Mouse (Mus musculus) heart, embryonic 13.5 days (tissue): ENCODE measurements around the gene Ebi3. TPM values are rescaled to one million over a fixed set of nuclear protein-coding genes. Genes with fewer than 3 reads are reported as not detected.

ENCODE experiments used
- ATAC-seq: fragments of 200-750 bp; cut with Nextera tagmentation; 2 replicates; pipeline ENCODE4 v1.8.0; 2017; ENCODE audit warnings: moderate TSS enrichment; ENCODE audit not compliant: insufficient number of reproducible peaks, low FRiP score, low TSS enrichment; ENCODE audit errors: extremely low read depth
- H3K27ac ChIP-seq: fragments of 300-500 bp; sonication (generic); replicated peaks from 2 replicates; pipeline ENCODE4 v1.5.1; 2015; ENCODE audit warnings: moderate library complexity, mild to moderate bottlenecking, inconsistent platforms
- H3K27me3 ChIP-seq: fragments of 300-500 bp; sonication (generic); replicated peaks from 2 replicates; pipeline ENCODE4 v1.6.1; 2015; ENCODE audit warnings: mild to moderate bottlenecking, inconsistent platforms
- H3K36me3 ChIP-seq: fragments of 300-500 bp; sonication (generic); 2 replicates; pipeline ENCODE4 v1.6.1; 2015; ENCODE audit warnings: mild to moderate bottlenecking, inconsistent platforms
- H3K4me1 ChIP-seq: fragments of 300-500 bp; sonication (generic); 2 replicates; pipeline ENCODE4 v1.6.1; 2015; ENCODE audit warnings: inconsistent platforms
- H3K4me2 ChIP-seq: fragments of 300-500 bp; sonication (generic); 2 replicates; pipeline ENCODE4 v1.6.1; 2015; ENCODE audit warnings: inconsistent platforms, mild to moderate bottlenecking, moderate library complexity
- H3K4me3 ChIP-seq: fragments of 300-500 bp; sonication (generic); 2 replicates; pipeline ENCODE4 v1.5.1; 2015; ENCODE audit warnings: moderate library complexity, mild to moderate bottlenecking, inconsistent platforms
- H3K9ac ChIP-seq: fragments of 300-500 bp; sonication (generic); 2 replicates; pipeline ENCODE4 v1.6.1; 2015; ENCODE audit warnings: inconsistent platforms, mild to moderate bottlenecking, moderate library complexity
- H3K9me3 ChIP-seq: fragments of 300-500 bp; sonication (generic); 2 replicates; pipeline ENCODE4 v1.6.1; 2016; ENCODE audit warnings: inconsistent platforms
- WGBS: fragments of 180-500 bp; shearing (Covaris S2); methylation state at CpG from one replicate; pipeline ENCODE4 v1.1.7; 2015; ENCODE audit warnings: mixed read lengths; 5-methylcytosine and 5-hydroxymethylcytosine counted together
- polyA plus RNA-seq: library from polyadenylated mRNA; unstranded; fragments of >200 nt; fragmentation: Nextera tagmentation; extraction: Ambion mirVana; gene quantifications from 2 replicates; pipeline ENCODE4 v1.2.1, GENCODE M21; 2015

The Ebi3 gene
- polyA plus RNA-seq, 1 experiment from 2014 or later: 1.3 TPM

- Histone ChIP-seq H3K4me2 (peak overlapping the region; percentile 74), H3K27me3 (peaks cover 5% of the 10 kb centered on the region; the same call in 1 of the 2 replicates), H3K9me3 (peaks cover 6% of the 10 kb centered on the region; the same call in 1 of the 2 replicates), H3K4me1 (peaks cover 10% of the 10 kb centered on the region), H3K36me3 (peaks cover 15% of the 10 kb centered on the region), H3K27ac (peak overlapping the region; percentile 96), H3K9ac (peak overlapping the region; percentile 82), H3K4me3 (peak overlapping the region; percentile 61)
- no peak for ATAC-seq
- WGBS: 29% methylated on average over 5 of the region's 5 CpGs
These were observed 6.7 kb upstream of the Ebi3 start for GRCm38 (mm10) chr17:55945696-55946095.

GRCm38 (mm10) chr17:55948647-55949046, 3.8 kb upstream of the Ebi3 start:
- peaks cover 25% of the 10 kb centered on the region for H3K27me3 ChIP-seq
- H3K9ac ChIP-seq: no peak overlapping the region
- no peak overlapping the region for H3K4me2 ChIP-seq
- no peak overlapping the region for H3K4me3 ChIP-seq
- H3K4me1 ChIP-seq: peaks cover 10% of the 10 kb centered on the region
- 70% methylated on average over 4 of the region's 4 CpGs for WGBS
- H3K27ac ChIP-seq: no peak overlapping the region
- H3K9me3 ChIP-seq: no peaks in the 10 kb centered on the region
- no peaks in the 10 kb centered on the region for H3K36me3 ChIP-seq
- ATAC-seq: no peak

DNA sequence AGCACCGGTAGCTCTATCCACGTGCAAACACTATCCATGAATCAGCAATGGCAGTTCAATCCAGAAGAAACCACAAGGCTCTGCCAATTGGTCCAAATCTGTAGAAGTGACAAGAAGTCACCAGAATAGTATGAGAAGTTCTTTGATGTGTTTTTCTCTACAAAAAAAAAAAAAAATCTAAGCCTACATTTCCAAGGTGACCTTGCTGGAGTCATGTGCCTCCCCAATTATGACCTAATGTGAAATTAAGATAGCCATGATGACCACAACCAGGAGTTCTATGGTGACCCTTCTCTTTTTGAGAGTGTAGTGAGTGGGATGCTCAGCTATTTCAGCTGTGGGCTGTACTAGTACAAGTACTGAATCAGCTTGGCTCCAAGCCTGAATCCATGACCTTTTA, 3.0 kb upstream of the Ebi3 start, which contains the start of gene Zfp119b:
TSS of gene Zfp119b (minus strand) at position 101 of the 400 bp plus-strand sequence.
- Histone ChIP-seq H3K4me1 (peaks cover 8% of the 10 kb centered on the region), H3K4me3 (no peak within 1 kb of the TSS), H3K9me3 (no peaks in the 10 kb centered on the region), H3K27ac (no peak within 1 kb of the TSS), H3K9ac (no peak within 1 kb of the TSS), H3K4me2 (no peak within 1 kb of the TSS), H3K27me3 (peaks cover 33% of the 10 kb centered on the region), H3K36me3 (no peaks in the 10 kb centered on the region)
- no peak for ATAC-seq
- WGBS: 76% methylated on average over 2 of the region's 2 CpGs

GRCm38 (mm10) chr17:55950601-55951000, 1.8 kb upstream of the Ebi3 start:
- H3K27me3 ChIP-seq: peaks cover 45% of the 10 kb centered on the region
- no peak overlapping the region for H3K27ac ChIP-seq
- no peak overlapping the region for H3K9ac ChIP-seq
- ATAC-seq: no peak
- WGBS: 69% methylated on average over 9 of the region's 9 CpGs
- no peak overlapping the region for H3K4me2 ChIP-seq
- H3K36me3 ChIP-seq: no peaks in the 10 kb centered on the region
- peaks cover 4% of the 10 kb centered on the region for H3K4me1 ChIP-seq
- no peaks in the 10 kb centered on the region for H3K9me3 ChIP-seq
- H3K4me3 ChIP-seq: no peak overlapping the region

DNA sequence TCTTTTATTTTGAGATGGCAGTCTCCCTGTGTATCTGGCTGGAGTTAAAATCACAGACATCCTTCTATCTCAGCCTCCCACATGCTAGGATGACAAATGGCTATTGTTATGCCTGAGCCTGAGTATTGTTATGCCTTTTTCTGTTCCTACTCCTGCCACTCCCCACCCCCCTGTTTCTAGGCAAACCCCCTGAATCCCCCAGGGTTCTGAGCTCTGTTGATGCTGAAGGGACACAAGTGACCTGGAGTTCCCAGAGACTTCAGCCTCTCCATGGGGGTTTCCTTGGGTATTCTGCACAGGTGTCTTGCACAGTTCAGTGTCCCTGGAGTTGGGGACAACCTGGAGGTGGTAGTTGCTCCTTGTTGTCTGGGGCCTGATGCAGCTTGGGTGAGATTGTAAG, 399 bp upstream of the Ebi3 start:
- peaks cover 9% of the 10 kb centered on the region for H3K4me1 ChIP-seq
- no peak for ATAC-seq
- no peak overlapping the region for H3K4me2 ChIP-seq
- no peak overlapping the region for H3K27ac ChIP-seq
- peaks cover 54% of the 10 kb centered on the region for H3K27me3 ChIP-seq
- H3K36me3 ChIP-seq: no peaks in the 10 kb centered on the region
- no peaks in the 10 kb centered on the region for H3K9me3 ChIP-seq
- H3K9ac ChIP-seq: no peak overlapping the region
- H3K4me3 ChIP-seq: no peak overlapping the region

GRCm38 (mm10) chr17:55953751-55954150, 1.3 kb downstream of the Ebi3 start:
- H3K27me3 ChIP-seq: peaks cover 54% of the 10 kb centered on the region
- H3K4me2 ChIP-seq: no peak overlapping the region
- peaks cover 20% of the 10 kb centered on the region for H3K4me1 ChIP-seq
- no peak for ATAC-seq
- no peak overlapping the region for H3K4me3 ChIP-seq
- H3K36me3 ChIP-seq: no peaks in the 10 kb centered on the region
- WGBS: 66% methylated on average over 6 of the region's 6 CpGs
- no peaks in the 10 kb centered on the region for H3K9me3 ChIP-seq
- H3K9ac ChIP-seq: no peak overlapping the region
- H3K27ac ChIP-seq: no peak overlapping the region

DNA sequence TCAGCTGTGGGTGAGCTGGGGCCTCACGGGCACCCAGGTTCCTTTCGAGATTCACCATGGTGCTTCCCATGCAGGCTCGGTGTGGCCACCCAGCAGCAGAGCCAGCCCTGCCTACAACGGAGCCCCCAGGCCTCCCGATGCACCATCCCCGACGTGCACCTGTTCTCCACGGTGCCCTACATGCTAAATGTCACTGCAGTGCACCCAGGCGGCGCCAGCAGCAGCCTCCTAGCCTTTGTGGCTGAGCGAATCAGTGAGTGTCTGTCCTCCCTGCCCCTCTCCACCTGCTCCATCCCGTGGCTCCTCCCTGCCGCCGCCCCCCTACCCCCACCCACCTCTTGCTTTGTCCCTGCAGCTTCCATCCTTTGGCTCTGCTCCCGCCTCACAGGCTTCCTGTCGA, 1.8 kb downstream of the Ebi3 start:
- 31% methylated on average over 16 of the region's 16 CpGs for WGBS
- Histone ChIP-seq H3K4me1 (peaks cover 20% of the 10 kb centered on the region), H3K36me3 (no peaks in the 10 kb centered on the region), H3K27ac (no peak overlapping the region), H3K27me3 (peaks cover 54% of the 10 kb centered on the region), H3K9me3 (no peaks in the 10 kb centered on the region), H3K4me3 (no peak overlapping the region), H3K9ac (no peak overlapping the region), H3K4me2 (no peak overlapping the region)
- no peak for ATAC-seq

GRCm38 (mm10) chr17:55956129-55956528, 3.7 kb downstream of the Ebi3 start:
- H3K4me1 ChIP-seq: peaks cover 30% of the 10 kb centered on the region
- no peak overlapping the region for H3K27ac ChIP-seq
- H3K36me3 ChIP-seq: peaks cover 7% of the 10 kb centered on the region
- ATAC-seq: no peak; the same call in 1 of the 2 replicates
- H3K4me3 ChIP-seq: peak overlapping the region; percentile 50
- peaks cover 48% of the 10 kb centered on the region for H3K27me3 ChIP-seq
- H3K9me3 ChIP-seq: no peaks in the 10 kb centered on the region
- 4% methylated on average over 26 of the region's 26 CpGs for WGBS
- H3K9ac ChIP-seq: peak overlapping the region; percentile 70
- H3K4me2 ChIP-seq: peak overlapping the region; percentile 75

DNA sequence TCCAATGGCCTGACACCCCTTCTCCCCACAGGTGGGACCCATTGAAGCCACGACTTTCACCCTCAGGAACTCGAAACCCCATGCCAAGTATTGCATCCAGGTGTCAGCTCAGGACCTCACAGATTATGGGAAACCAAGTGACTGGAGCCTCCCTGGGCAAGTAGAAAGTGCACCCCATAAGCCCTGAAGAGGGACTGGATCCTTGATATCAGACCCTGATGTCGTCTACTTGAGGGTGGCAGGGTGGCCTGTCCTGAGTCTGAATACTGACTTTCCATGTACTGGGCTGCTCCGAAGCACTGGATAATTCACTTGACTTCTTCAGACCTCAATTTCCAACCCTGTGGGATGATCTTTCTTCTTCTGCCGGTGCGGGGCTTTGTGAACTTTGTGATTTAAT, 4.2 kb downstream of the Ebi3 start:
- 36% methylated on average over 6 of the region's 6 CpGs for WGBS
- no peak for ATAC-seq
- no peak overlapping the region for H3K27ac ChIP-seq
- H3K4me3 ChIP-seq: peak overlapping the region; percentile 50
- peaks cover 11% of the 10 kb centered on the region for H3K36me3 ChIP-seq
- no peaks in the 10 kb centered on the region for H3K9me3 ChIP-seq
- H3K9ac ChIP-seq: peak overlapping the region; percentile 70
- peak overlapping the region; percentile 75 for H3K4me2 ChIP-seq
- H3K27me3 ChIP-seq: peaks cover 43% of the 10 kb centered on the region
- H3K4me1 ChIP-seq: peaks cover 30% of the 10 kb centered on the region

- Histone ChIP-seq H3K36me3 (peaks cover 17% of the 10 kb centered on the region), H3K9ac (peak overlapping the region; percentile 50; the same call in 1 of the 2 replicates), H3K27ac (no peak overlapping the region), H3K4me1 (peaks cover 30% of the 10 kb centered on the region), H3K4me2 (no peak overlapping the region), H3K27me3 (peaks cover 41% of the 10 kb centered on the region), H3K4me3 (no peak overlapping the region), H3K9me3 (no peaks in the 10 kb centered on the region)
- WGBS: 16% methylated on average over 9 of the region's 9 CpGs
- ATAC-seq: no peak
These were observed 4.7 kb downstream of the Ebi3 start for GRCm38 (mm10) chr17:55957168-55957567.

DNA sequence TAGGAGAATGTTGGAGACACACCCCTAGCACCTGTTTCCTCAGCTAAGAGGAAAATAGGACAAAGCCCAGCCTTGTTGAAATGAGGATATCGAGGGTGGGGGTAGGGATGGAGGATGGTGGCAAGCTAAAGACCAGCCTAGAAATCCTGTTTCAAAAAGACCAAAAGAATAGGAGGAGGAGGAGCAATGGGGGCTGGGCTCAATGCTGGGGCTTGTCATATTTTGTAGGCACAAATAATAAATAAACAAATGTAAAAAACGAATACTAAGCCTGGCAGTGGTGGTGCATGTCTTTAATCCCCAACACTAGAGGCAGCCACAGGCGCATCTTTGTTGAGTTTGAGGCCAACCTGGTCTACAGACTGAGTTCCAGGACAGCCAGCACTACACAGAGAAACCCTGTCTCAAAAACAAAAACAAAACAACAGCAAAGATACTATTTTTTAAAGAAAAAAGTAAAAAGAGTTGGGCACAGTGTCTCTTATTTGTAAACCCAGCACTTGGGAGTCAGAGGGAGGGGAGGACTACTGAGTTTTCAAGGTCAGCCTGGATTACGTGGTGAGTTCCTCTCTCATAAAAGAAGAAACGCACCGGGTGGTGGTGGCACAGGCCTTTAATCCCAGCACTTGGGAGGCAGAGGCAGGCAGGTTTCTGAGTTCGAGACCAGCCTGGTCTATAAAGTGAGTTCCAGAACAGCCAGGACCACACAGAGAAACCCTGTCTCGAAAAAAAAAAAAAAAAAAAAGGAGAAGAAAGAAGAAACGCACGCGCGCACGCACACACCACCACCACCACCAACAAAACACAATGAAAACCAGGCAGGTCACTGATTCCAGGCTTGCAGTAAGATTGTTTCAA, 5.5 kb downstream of the Ebi3 start:
- Histone ChIP-seq H3K4me3 (peak overlapping the region; percentile 60), H3K27ac (peak overlapping the region; percentile 96), H3K27me3 (peaks cover 33% of the 10 kb centered on the region), H3K4me1 (peaks cover 32% of the 10 kb centered on the region), H3K9ac (peak overlapping the region; percentile 80), H3K4me2 (peak overlapping the region; percentile 81), H3K9me3 (no peaks in the 10 kb centered on the region), H3K36me3 (peaks cover 24% of the 10 kb centered on the region)
- ATAC-seq: no peak
- WGBS: 76% methylated on average over 13 of the region's 13 CpGs

DNA sequence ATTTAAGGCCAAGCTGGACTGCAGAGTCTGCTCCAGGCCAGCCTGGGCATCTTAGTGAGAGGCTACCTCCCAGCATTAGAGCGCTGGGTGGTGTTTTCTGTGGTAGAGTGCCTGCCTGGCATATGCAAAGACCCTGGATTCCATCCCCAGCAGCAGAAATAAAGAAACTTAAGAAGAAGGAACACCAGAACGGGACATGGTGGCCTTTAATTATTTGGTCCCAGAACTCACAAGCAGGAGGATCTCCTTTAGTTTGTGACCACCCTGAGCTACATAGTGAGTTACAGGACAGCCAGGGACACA, 6.1 kb downstream of the Ebi3 start:
- no peaks in the 10 kb centered on the region for H3K9me3 ChIP-seq
- WGBS: 28% methylated on average over 2 of the region's 2 CpGs
- H3K4me1 ChIP-seq: peaks cover 36% of the 10 kb centered on the region
- H3K27ac ChIP-seq: peak overlapping the region; percentile 96
- H3K4me2 ChIP-seq: peak overlapping the region; percentile 81
- peaks cover 30% of the 10 kb centered on the region for H3K27me3 ChIP-seq
- H3K36me3 ChIP-seq: peaks cover 30% of the 10 kb centered on the region
- peak overlapping the region; percentile 80 for H3K9ac ChIP-seq
- H3K4me3 ChIP-seq: peak overlapping the region; percentile 60
- ATAC-seq: no peak
